Mouse (Mus musculus) right cerebral cortex, postnatal 36 days (tissue): ENCODE data around the gene Olfr746.

Experiments
- DNase-seq, 2 experiments: peaks; one replicate each; pipeline ENCODE4 v3.0.0; 2022; ENCODE audit warnings: low spot score in 2 of 2, mixed read lengths in 1 of 2

Gene Olfr746

GRCm38 (mm10) chr14:50646783-50647182 lies at the start of gene Olfr746:
Gene Olfr746 (plus strand): TSS chr14:50647083.
- no peak for DNase-seq

- no peak for DNase-seq
Observed at GRCm38 (mm10) chr14:50614579-50614978, 32.3 kb upstream of the Olfr746 start, which contains the start of gene Olfr744. Gene Olfr744 (plus strand): TSS chr14:50614879.

- no peak for DNase-seq
Observed at GRCm38 (mm10) chr14:50639088-50639487, 7.8 kb upstream of the Olfr746 start, which contains the start of gene Olfr745. Gene Olfr745 (plus strand): TSS chr14:50639388.

GRCm38 (mm10) chr14:50693106-50693505 lies 46.2 kb downstream of the Olfr746 start, which contains the start of gene Olfr747:
Gene Olfr747 (minus strand): TSS chr14:50693206.
- no peak for DNase-seq
